Mouse (Mus musculus): ENCODE results near the gene Psd4. TPM values are rescaled to one million over a fixed set of nuclear protein-coding genes. Genes with fewer than 3 reads are reported as not detected.

The Psd4 gene
- total and polyA plus RNA-seq, 3 experiments, result 1.3 to 1.5 (median 1.4) TPM

DNA sequence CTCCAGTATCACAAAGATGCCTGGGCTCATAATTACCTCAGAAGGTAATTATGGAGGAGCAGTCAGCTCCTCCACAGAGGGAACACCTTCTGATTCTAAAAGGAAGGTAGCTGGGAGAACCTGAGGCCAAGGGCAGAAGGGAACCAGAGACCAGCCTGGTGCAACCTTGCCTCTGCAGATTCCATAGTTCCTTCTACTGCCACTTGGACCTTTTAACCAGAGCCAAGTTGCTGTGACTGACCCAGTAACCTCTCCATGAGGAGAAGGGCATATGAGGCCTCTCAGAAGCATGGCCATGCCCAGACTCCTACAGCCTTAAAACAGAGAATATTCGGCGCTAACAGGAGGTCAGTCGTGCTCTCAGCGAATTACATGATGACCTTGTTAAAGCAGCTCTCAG is 50.2 kb downstream of the Psd4 start:
- WGBS, result 82% methylated on average over 4 of the region's 4 CpGs
- no peak overlapping the region for H3K4me3 ChIP-seq
- no peak overlapping the region for H3K27ac ChIP-seq
- no peaks in the 10 kb centered on the region for H3K79me2 ChIP-seq (replicated peaks; ENCODE audit: control insufficient read depth, insufficient read depth, low read length)
- no peak for DNase-seq
- intact Hi-C loops (cut with DNase I), result no loop called here
- H3K4me1 ChIP-seq (ENCODE audit: control insufficient read depth, insufficient read depth, low read length), result no peaks in the 10 kb centered on the region
- no peak overlapping the region for H3K9ac ChIP-seq (ENCODE audit: low read depth, low read length)
- TF ChIP-seq CTCF (IDR thresholded peaks at IDR 0.05) (no peak), POLR2A (IDR thresholded peaks at IDR 0.05; ENCODE audit: insufficient read depth, low read depth, low read length) (no peak), EP300 (IDR thresholded peaks at IDR 0.05; ENCODE audit: insufficient read depth, low read depth, low read length) (no peak)
- no peaks in the 10 kb centered on the region for H3K36me3 ChIP-seq (ENCODE audit: control insufficient read depth, insufficient read depth, low read length)
- no peaks in the 10 kb centered on the region for H3K27me3 ChIP-seq (ENCODE audit: control insufficient read depth, insufficient read depth, low read length)

GRCm38 (mm10) chr2:24421211-24421863 is 54.0 kb downstream of the Psd4 start:
- no peaks in the 10 kb centered on the region for H3K27me3 ChIP-seq (ENCODE audit: control insufficient read depth, insufficient read depth, low read length)
- H3K36me3 ChIP-seq (ENCODE audit: control insufficient read depth, insufficient read depth, low read length), result no peaks in the 10 kb centered on the region
- intact Hi-C loops (cut with DNase I), result no loop called here
- TF ChIP-seq CTCF (IDR thresholded peaks at IDR 0.05) (no peak), POLR2A (IDR thresholded peaks at IDR 0.05; ENCODE audit: insufficient read depth, low read depth, low read length) (no peak), EP300 (IDR thresholded peaks at IDR 0.05; ENCODE audit: insufficient read depth, low read depth, low read length) (no peak)
- H3K9ac ChIP-seq (ENCODE audit: low read depth, low read length), result no peak overlapping the region
- no peaks in the 10 kb centered on the region for H3K4me1 ChIP-seq (ENCODE audit: control insufficient read depth, insufficient read depth, low read length)
- no peak for DNase-seq
- no peak overlapping the region for H3K4me3 ChIP-seq
- no peaks in the 10 kb centered on the region for H3K79me2 ChIP-seq (replicated peaks; ENCODE audit: control insufficient read depth, insufficient read depth, low read length)
- 87% methylated on average over 6 of the region's 6 CpGs for WGBS
- no peak overlapping the region for H3K27ac ChIP-seq

DNA sequence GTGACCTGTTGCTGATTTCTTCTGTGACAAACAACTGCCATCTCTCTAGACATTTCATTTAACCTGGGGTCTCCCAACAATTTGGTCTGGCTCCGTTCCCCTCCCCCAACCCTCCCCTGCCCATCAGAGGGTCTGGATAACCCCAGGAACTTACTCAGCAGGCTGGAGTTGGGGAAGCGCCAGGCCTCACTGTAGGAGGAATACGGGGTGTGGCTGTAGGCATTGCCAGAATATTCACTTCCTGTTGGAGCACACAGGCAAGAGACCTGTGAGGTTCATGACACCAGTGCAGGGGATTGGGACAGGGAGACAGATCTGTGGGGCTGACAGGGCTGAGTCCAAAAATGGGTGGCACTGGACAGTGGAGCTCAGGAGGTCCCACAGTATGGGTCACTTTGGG is 55.4 kb downstream of the Psd4 start:
- Histone ChIP-seq H3K4me3 (no peak overlapping the region), H3K27ac (no peak overlapping the region), H3K79me2 (replicated peaks; ENCODE audit: control insufficient read depth, insufficient read depth, low read length) (no peaks in the 10 kb centered on the region), H3K4me1 (ENCODE audit: control insufficient read depth, insufficient read depth, low read length) (no peaks in the 10 kb centered on the region), H3K9ac (ENCODE audit: low read depth, low read length) (no peak overlapping the region), H3K36me3 (ENCODE audit: control insufficient read depth, insufficient read depth, low read length) (no peaks in the 10 kb centered on the region), H3K27me3 (ENCODE audit: control insufficient read depth, insufficient read depth, low read length) (no peaks in the 10 kb centered on the region)
- intact Hi-C loops (cut with DNase I), result no loop called here
- no peak for DNase-seq
- no peak for TF ChIP-seq CTCF (IDR thresholded peaks at IDR 0.05)
- no peak for TF ChIP-seq POLR2A (IDR thresholded peaks at IDR 0.05; ENCODE audit: insufficient read depth, low read depth, low read length)
- TF ChIP-seq EP300 (IDR thresholded peaks at IDR 0.05; ENCODE audit: insufficient read depth, low read depth, low read length), result no peak
- WGBS, result 36% methylated on average over 3 of the region's 3 CpGs

- WGBS, result 81% methylated on average over 2 of the region's 2 CpGs
- Histone ChIP-seq H3K79me2 (replicated peaks; ENCODE audit: control insufficient read depth, insufficient read depth, low read length) (no peaks in the 10 kb centered on the region), H3K4me1 (ENCODE audit: control insufficient read depth, insufficient read depth, low read length) (no peaks in the 10 kb centered on the region), H3K4me3 (no peak overlapping the region), H3K27me3 (ENCODE audit: control insufficient read depth, insufficient read depth, low read length) (no peaks in the 10 kb centered on the region), H3K9ac (ENCODE audit: low read depth, low read length) (no peak overlapping the region), H3K36me3 (ENCODE audit: control insufficient read depth, insufficient read depth, low read length) (no peaks in the 10 kb centered on the region), H3K27ac (no peak overlapping the region)
- TF ChIP-seq CTCF (IDR thresholded peaks at IDR 0.05), result no peak
- TF ChIP-seq POLR2A (IDR thresholded peaks at IDR 0.05; ENCODE audit: insufficient read depth, low read depth, low read length), result no peak
- no peak for TF ChIP-seq EP300 (IDR thresholded peaks at IDR 0.05; ENCODE audit: insufficient read depth, low read depth, low read length)
- DNase-seq, result no peak
- intact Hi-C loops (cut with DNase I), result no loop called here
Observed at GRCm38 (mm10) chr2:24425630-24426029, 58.2 kb downstream of the Psd4 start.

- no peaks in the 10 kb centered on the region for H3K4me1 ChIP-seq (ENCODE audit: control insufficient read depth, insufficient read depth, low read length)
- no peaks in the 10 kb centered on the region for H3K36me3 ChIP-seq (ENCODE audit: control insufficient read depth, insufficient read depth, low read length)
- H3K4me3 ChIP-seq, result no peak overlapping the region
- intact Hi-C loops (cut with DNase I), result no loop called here
- no peaks in the 10 kb centered on the region for H3K79me2 ChIP-seq (replicated peaks; ENCODE audit: control insufficient read depth, insufficient read depth, low read length)
- H3K9ac ChIP-seq (ENCODE audit: low read depth, low read length), result no peak overlapping the region
- H3K27ac ChIP-seq, result no peak overlapping the region
- TF ChIP-seq CTCF (IDR thresholded peaks at IDR 0.05), result no peak
- no peak for TF ChIP-seq POLR2A (IDR thresholded peaks at IDR 0.05; ENCODE audit: insufficient read depth, low read depth, low read length)
- no peak for TF ChIP-seq EP300 (IDR thresholded peaks at IDR 0.05; ENCODE audit: insufficient read depth, low read depth, low read length)
- no peaks in the 10 kb centered on the region for H3K27me3 ChIP-seq (ENCODE audit: control insufficient read depth, insufficient read depth, low read length)
- no peak for DNase-seq
- 56% methylated on average over 12 of the region's 12 CpGs for WGBS
Observed at GRCm38 (mm10) chr2:24427866-24428675, 60.7 kb downstream of the Psd4 start.

- intact Hi-C loops (cut with DNase I), result no loop called here
- H3K27ac ChIP-seq, result no peak overlapping the region
- no peaks in the 10 kb centered on the region for H3K4me1 ChIP-seq (ENCODE audit: control insufficient read depth, insufficient read depth, low read length)
- H3K79me2 ChIP-seq (replicated peaks; ENCODE audit: control insufficient read depth, insufficient read depth, low read length), result no peaks in the 10 kb centered on the region
- H3K9ac ChIP-seq (ENCODE audit: low read depth, low read length), result no peak overlapping the region
- no peaks in the 10 kb centered on the region for H3K27me3 ChIP-seq (ENCODE audit: control insufficient read depth, insufficient read depth, low read length)
- no peak for TF ChIP-seq POLR2A (IDR thresholded peaks at IDR 0.05; ENCODE audit: insufficient read depth, low read depth, low read length)
- no peak for TF ChIP-seq CTCF (IDR thresholded peaks at IDR 0.05)
- no peak for TF ChIP-seq EP300 (IDR thresholded peaks at IDR 0.05; ENCODE audit: insufficient read depth, low read depth, low read length)
- WGBS, result 78% methylated on average over 4 of the region's 4 CpGs
- H3K36me3 ChIP-seq (ENCODE audit: control insufficient read depth, insufficient read depth, low read length), result no peaks in the 10 kb centered on the region; the same call in 1 of the 2 replicates
- no peak overlapping the region for H3K4me3 ChIP-seq
- no peak for DNase-seq
Observed at GRCm38 (mm10) chr2:24429806-24430205, 62.4 kb downstream of the Psd4 start.

Measured in heart, adult 2 months (tissue).